Mouse (Mus musculus) megakaryocyte, embryonic 14.5 days (primary cell): ENCODE data around the gene Muc1.

Source experiments
- FLI1 ChIP-seq: IDR thresholded peaks from 2 replicates; pipeline ENCODE4 v1.6.1; 2012; ENCODE audit warnings: low read length, inconsistent platforms, mixed read lengths
- GATA1 ChIP-seq: IDR thresholded peaks from 3 replicates; pipeline ENCODE4 v1.6.1; 2012; ENCODE audit warnings: mixed read lengths, low read length, inconsistent platforms, borderline replicate concordance

GRCm38 (mm10) chr3:89268916-89269315, 40.1 kb downstream of the Muc1 start:
- TF ChIP-seq FLI1, result no peak
- no peak for TF ChIP-seq GATA1
